ENCODE assay signal across 8 mouse cellular contexts in the genomic region with DNA sequence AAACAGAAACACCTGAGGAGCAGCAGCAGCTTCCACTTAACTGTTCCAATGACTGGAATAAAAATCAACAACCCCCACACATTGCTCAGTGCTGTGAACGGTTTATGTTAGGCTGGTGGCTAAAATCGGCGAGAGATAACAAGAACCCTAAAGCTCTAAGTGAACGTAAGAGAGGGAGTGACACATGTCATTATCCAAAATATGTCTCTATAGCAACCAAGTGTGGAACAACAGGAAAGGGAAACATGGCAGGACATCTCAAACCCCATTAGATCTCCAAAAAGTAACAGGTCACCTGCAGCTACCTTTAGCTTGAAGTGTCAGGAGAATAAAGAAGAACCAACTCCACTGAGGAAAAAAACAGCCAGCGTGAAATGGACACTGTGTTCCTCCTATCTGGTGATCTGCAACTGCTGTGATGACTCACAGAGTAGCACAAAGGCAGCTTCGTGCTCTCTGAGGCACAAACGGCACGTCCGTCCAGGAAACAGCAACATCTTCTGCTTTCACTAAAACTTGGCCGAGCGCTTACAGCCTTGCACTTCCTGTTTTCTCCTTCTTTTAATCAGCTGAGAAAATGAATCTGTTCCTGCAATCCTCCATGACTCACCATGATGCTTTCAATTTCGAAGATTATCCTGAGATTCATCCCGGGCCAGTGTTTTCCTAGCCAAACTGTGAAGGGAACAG. TPM values are rescaled to one million over a fixed set of nuclear protein-coding genes. Genes with fewer than 3 reads are reported as not detected.
DNase-seq lines count a peak whose midpoint lies in the region; ATAC-seq and TF ChIP-seq lines count a peak whose summit lies in the region.

No protein-coding gene starts in this region.

- intact Hi-C loops in left cerebral cortex, postnatal 36 days (cut with DNase I): loop anchor here (10.0 kb wide), 2 partner anchors 290 to 410 kb away; no protein-coding TSS in a partner anchor
- intact Hi-C loops in gastrocnemius, postnatal 36 days (cut with DNase I): no loop called here

- 11% methylated on average over 13 of the region's 13 CpGs for WGBS in liver, embryonic 14.5 days (ENCODE audit: insufficient replicate concordance)
- WGBS in spleen, adult 2 months: 11% methylated on average over 13 of the region's 13 CpGs

- no peak overlapping the region for H3K27ac ChIP-seq in liver, embryonic 14.5 days
- H3K27ac ChIP-seq in spleen, adult 2 months (ENCODE audit: insufficient read depth, low read length): peak overlapping the region; percentile 53

- no peaks in the 10 kb centered on the region for H3K9me3 ChIP-seq in liver, embryonic 14.5 days (ENCODE audit: control insufficient read depth, low read length)

- H3K4me1 ChIP-seq in liver, embryonic 14.5 days (replicated peaks; ENCODE audit: control insufficient read depth in 2 of 2, insufficient read depth in 2 of 2, low read length in 1 of 2): no peaks in the 10 kb centered on the region; a peak in 1 of 4 replicates
- peaks cover 11% of the 10 kb centered on the region for H3K4me1 ChIP-seq in spleen, adult 2 months (ENCODE audit: control insufficient read depth, insufficient read depth, insufficient read length)

- no peaks in the 10 kb centered on the region for H3K27me3 ChIP-seq in liver, embryonic 14.5 days (ENCODE audit: control insufficient read depth, insufficient read depth, low read length)
- no peaks in the 10 kb centered on the region for H3K27me3 ChIP-seq in spleen, adult 2 months (ENCODE audit: control insufficient read depth, insufficient read depth, low read length)

- no peak for TF ChIP-seq CTCF in liver, embryonic 14.5 days (IDR thresholded peaks at IDR 0.05; ENCODE audit: low read depth)
- no peak for TF ChIP-seq CTCF in spleen, adult 2 months (IDR thresholded peaks at IDR 0.05; ENCODE audit: extremely low read depth, insufficient read depth, insufficient read length, insufficient replicate concordance)

- peak; percentile 16 to 22 for DNase-seq in left cerebral cortex, postnatal 36 days (ENCODE audit: low spot score in 2 of 2)
- no peak for DNase-seq in left cerebral cortex, adult 11 months (ENCODE audit: low spot score)
- DNase-seq in Muller cell, postnatal 12 days (ENCODE audit: inconsistent ontology term): peak; percentile 36
- DNase-seq in gastrocnemius, postnatal 36 days: peak; percentile 14 to 40
- peak in 1 of 3 experiments; percentile 10 for DNase-seq in liver, embryonic 14.5 days (ENCODE audit: low read depth in 3 of 3, low spot score in 3 of 3)
- peak; percentile 59 to 65 for DNase-seq in spleen, adult 2 months (ENCODE audit: low read depth in 1 of 2, low spot score in 2 of 2)
- DNase-seq in frontal cortex, adult 2 months (ENCODE audit: extremely low spot score in 1 of 2, low spot score in 1 of 2): no peak

- no peak overlapping the region for H3K4me2 ChIP-seq in liver, embryonic 14.5 days (ENCODE audit: low read depth)

- H3K9ac ChIP-seq in liver, embryonic 14.5 days (replicated peaks): no peak overlapping the region

- TF ChIP-seq POLR2A in spleen, adult 2 months (IDR thresholded peaks at IDR 0.05; ENCODE audit: low read depth, low read length): no peak

- H3K4me3 ChIP-seq in liver, embryonic 14.5 days (ENCODE audit: insufficient read depth in 1 of 2, low read depth in 2 of 2, low read length in 2 of 2): no peak overlapping the region
- H3K4me3 ChIP-seq in spleen, adult 2 months (ENCODE audit: extremely low read depth, insufficient read depth, insufficient read length): peak overlapping the region; percentile 10; the same call in 1 of the 2 replicates

- 0 out of 2 replicates have a peak, but pooled peaks have one; percentile 15 for ATAC-seq in liver, embryonic 14.5 days (ENCODE audit: insufficient read depth)
- no peak for ATAC-seq in erythroblast, adult 5-6 weeks (replicated peaks; ENCODE audit: low FRiP score, poor library complexity, severe bottlenecking)

- H3K36me3 ChIP-seq in liver, embryonic 14.5 days (replicated peaks; ENCODE audit: control insufficient read depth, insufficient read depth, low read depth): no peaks in the 10 kb centered on the region
- no peaks in the 10 kb centered on the region for H3K36me3 ChIP-seq in spleen, adult 2 months (ENCODE audit: control insufficient read depth, insufficient read depth, low read length)

- TF ChIP-seq EP300 in liver, embryonic 14.5 days (IDR thresholded peaks at IDR 0.05; ENCODE audit: low read depth): no peak

RNA-seq across cellular contexts. Expression of a gene that starts 23.5 kb away (rescaled TPM):
- total RNA-seq in left cerebral cortex, postnatal 36 days (2021): 10 to 100 TPM; 11.5 to 13.2 TPM
- 10 to 100 TPM in 1 of 2 experiments, 1 to 10 TPM in 1; 7.8 to 10.5 TPM for total RNA-seq in gastrocnemius, postnatal 36 days (2021)
- 0.89 and 1.2 TPM in 2 replicates for polyA plus RNA-seq in liver, embryonic 14.5 days (2012; rRNA removed)
- polyA plus RNA-seq in liver, embryonic 14.5 days (2014; fragmentation: Nextera tagmentation; extraction: Ambion mirVana): 3.5 and 3.6 TPM in 2 replicates
- polyA plus RNA-seq in spleen, adult 2 months (2012; rRNA removed): 3.6 and 5.1 TPM in 2 replicates
- total RNA-seq in erythroblast, adult 5-6 weeks (2015; ENCODE audit: low replicate concordance): 1.5 and 3.8 TPM in 2 replicates
- total RNA-seq in erythroblast, adult 5-6 weeks (2017; ENCODE audit: low replicate concordance): 4.9 and 5.6 TPM in 2 replicates
- 5.0 and 5.4 TPM in 2 replicates for polyA plus RNA-seq in frontal cortex, adult 2 months (2012; rRNA removed)

Comparison
In these comparisons a context has a peak if more than half of its experiments do, and no peak if none do; other contexts are left out.
1. DNase-seq: peak in left cerebral cortex, postnatal 36 days (2 of 2), Muller cell, postnatal 12 days (single experiment), gastrocnemius, postnatal 36 days (2 of 2) and spleen, adult 2 months (2 of 2); none in left cerebral cortex, adult 11 months (single experiment) and frontal cortex, adult 2 months (0 of 2).